Mouse (Mus musculus) embryonic facial prominence, embryonic 13.5 days (tissue): ENCODE measurements at regions not wholly inside any gene's neighbourhood (a gene's known extent, or its start where the extent isn't known, plus 50 kb on each side); places are given as distances from the start of the nearest gene placed in this dataset.

Source experiments
- ATAC-seq: fragments of 200-750 bp; cut with Nextera tagmentation; 2 replicates; pipeline ENCODE4 v1.8.0; 2017; ENCODE audit warnings: low read depth; ENCODE audit not compliant: insufficient number of reproducible peaks, insufficient read depth, low FRiP score, low TSS enrichment
- H3K27ac ChIP-seq: fragments of 300-500 bp; sonication (generic); 2 replicates; pipeline ENCODE4 v1.5.1; 2015; ENCODE audit warnings: moderate library complexity, mild to moderate bottlenecking, inconsistent platforms
- H3K27me3 ChIP-seq: fragments of 300-500 bp; sonication (generic); 2 replicates; pipeline ENCODE4 v1.6.1; 2015; ENCODE audit warnings: mild to moderate bottlenecking, inconsistent platforms
- H3K36me3 ChIP-seq: fragments of 300-500 bp; sonication (generic); 2 replicates; pipeline ENCODE4 v1.6.1; 2015; ENCODE audit warnings: mild to moderate bottlenecking, inconsistent platforms
- H3K4me1 ChIP-seq: fragments of 300-500 bp; sonication (generic); 2 replicates; pipeline ENCODE4 v1.6.1; 2015; ENCODE audit warnings: inconsistent platforms
- H3K4me2 ChIP-seq: fragments of 300-500 bp; sonication (generic); 2 replicates; pipeline ENCODE4 v1.6.1; 2015; ENCODE audit warnings: moderate library complexity, mild to moderate bottlenecking, inconsistent platforms
- H3K4me3 ChIP-seq: fragments of 300-500 bp; sonication (generic); 2 replicates; pipeline ENCODE4 v1.5.1; 2015; ENCODE audit warnings: mild to moderate bottlenecking, inconsistent platforms
- H3K9ac ChIP-seq: fragments of 300-500 bp; sonication (generic); 2 replicates; pipeline ENCODE4 v1.6.1; 2015; ENCODE audit warnings: mild to moderate bottlenecking, inconsistent platforms
- H3K9me3 ChIP-seq: fragments of 300-500 bp; sonication (generic); 2 replicates; pipeline ENCODE4 v1.6.1; 2016; ENCODE audit warnings: inconsistent platforms
- WGBS: fragments of 180-500 bp; shearing (Covaris S2); methylation state at CpG from one replicate; pipeline ENCODE4 v1.1.7; 2015; ENCODE audit warnings: mixed read lengths; 5-methylcytosine and 5-hydroxymethylcytosine counted together

DNA sequence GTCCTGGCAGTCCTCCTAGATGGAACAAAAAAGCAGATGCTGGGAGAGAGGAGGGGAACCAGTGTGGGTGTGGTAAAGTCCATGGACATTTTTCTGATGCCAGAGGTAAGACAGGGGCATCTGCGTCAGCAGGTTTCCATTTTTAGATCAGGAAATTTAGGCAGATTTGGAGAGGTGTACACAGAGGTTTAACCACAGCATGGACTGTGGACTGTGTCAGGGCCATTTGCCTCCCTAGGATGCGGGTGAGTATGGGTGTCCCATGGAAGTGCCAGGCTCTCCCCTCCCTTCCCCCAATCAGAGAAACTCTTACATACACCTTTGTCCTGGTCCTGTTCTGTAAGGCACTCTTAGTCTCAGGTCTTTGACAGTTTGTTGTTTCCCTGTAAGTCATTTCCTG lies 443.5 kb upstream of the Slc30a5 start:
- no peaks in the 10 kb centered on the region for H3K9me3 ChIP-seq
- no peak overlapping the region for H3K4me2 ChIP-seq
- no peak overlapping the region for H3K9ac ChIP-seq
- no peak overlapping the region for H3K4me3 ChIP-seq
- H3K4me1 ChIP-seq, result peaks cover 22% of the 10 kb centered on the region
- H3K36me3 ChIP-seq, result no peaks in the 10 kb centered on the region
- 80% methylated on average over 2 of the region's 2 CpGs for WGBS
- H3K27me3 ChIP-seq, result no peaks in the 10 kb centered on the region
- no peak overlapping the region for H3K27ac ChIP-seq
- ATAC-seq, result no peak

DNA sequence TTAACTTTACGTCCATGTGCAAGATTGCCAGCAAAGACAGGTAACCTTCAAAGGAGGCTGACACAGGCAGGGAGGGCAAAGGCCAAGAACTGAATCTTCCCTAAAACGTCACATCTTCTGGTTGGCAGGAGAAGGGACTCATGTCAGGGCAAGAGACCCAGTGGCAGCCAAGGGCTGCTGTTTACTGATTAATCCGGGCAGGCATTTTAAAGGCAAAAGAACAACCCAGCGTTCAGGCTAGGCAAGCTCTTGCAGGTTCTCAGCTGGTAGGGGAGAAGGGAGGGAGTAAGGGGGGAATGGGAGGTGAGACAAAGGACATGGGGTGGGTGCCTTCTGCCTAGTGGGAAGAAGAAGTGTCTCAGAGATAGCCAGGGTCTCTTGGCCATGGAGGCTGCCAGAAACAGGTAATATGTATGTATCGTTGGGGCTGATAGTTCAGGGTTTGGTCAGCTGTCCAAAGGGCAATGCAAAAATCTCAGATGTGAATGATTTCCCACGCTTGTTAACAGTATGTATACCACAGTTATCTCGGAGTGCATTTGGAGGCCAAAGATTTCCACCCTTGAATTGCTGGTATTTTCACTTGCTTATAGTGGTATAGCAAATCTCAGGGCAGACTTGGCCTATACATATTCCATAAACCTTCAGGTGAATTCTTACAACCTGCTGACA lies 441.4 kb upstream of the Slc30a5 start:
- Histone ChIP-seq H3K4me1 (peaks cover 22% of the 10 kb centered on the region), H3K4me2 (no peak overlapping the region), H3K9me3 (no peaks in the 10 kb centered on the region), H3K4me3 (no peak overlapping the region), H3K27me3 (no peaks in the 10 kb centered on the region), H3K27ac (no peak overlapping the region), H3K9ac (no peak overlapping the region), H3K36me3 (no peaks in the 10 kb centered on the region)
- ATAC-seq, result no peak
- WGBS, result 55% methylated on average over 7 of the region's 7 CpGs

DNA sequence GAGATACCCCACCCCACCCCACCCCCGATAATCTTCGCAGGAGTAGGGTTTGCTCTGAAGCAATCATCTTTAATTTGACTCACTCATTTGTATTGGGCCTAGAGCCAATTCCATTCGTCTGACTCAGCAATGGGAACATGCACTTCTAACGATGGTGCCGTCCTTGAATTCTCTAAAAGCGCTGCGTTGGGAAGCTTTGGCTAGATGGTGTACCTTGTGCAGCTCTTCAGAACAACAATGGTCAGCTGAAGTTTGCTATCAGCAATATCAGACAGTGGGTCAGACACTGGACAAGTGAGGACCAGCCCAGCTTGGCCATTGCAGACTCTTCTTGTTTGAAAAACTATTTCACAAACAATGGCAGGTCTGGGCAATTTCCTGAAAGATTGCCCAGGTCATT lies 440.1 kb upstream of the Slc30a5 start:
- Histone ChIP-seq H3K27ac (no peak overlapping the region), H3K4me1 (peaks cover 22% of the 10 kb centered on the region), H3K4me3 (no peak overlapping the region), H3K36me3 (no peaks in the 10 kb centered on the region), H3K9ac (no peak overlapping the region), H3K4me2 (no peak overlapping the region), H3K9me3 (no peaks in the 10 kb centered on the region), H3K27me3 (no peaks in the 10 kb centered on the region)
- whole genome bisulfite sequencing, result 62% methylated on average over 7 of the region's 7 CpGs
- no peak for ATAC-seq

DNA sequence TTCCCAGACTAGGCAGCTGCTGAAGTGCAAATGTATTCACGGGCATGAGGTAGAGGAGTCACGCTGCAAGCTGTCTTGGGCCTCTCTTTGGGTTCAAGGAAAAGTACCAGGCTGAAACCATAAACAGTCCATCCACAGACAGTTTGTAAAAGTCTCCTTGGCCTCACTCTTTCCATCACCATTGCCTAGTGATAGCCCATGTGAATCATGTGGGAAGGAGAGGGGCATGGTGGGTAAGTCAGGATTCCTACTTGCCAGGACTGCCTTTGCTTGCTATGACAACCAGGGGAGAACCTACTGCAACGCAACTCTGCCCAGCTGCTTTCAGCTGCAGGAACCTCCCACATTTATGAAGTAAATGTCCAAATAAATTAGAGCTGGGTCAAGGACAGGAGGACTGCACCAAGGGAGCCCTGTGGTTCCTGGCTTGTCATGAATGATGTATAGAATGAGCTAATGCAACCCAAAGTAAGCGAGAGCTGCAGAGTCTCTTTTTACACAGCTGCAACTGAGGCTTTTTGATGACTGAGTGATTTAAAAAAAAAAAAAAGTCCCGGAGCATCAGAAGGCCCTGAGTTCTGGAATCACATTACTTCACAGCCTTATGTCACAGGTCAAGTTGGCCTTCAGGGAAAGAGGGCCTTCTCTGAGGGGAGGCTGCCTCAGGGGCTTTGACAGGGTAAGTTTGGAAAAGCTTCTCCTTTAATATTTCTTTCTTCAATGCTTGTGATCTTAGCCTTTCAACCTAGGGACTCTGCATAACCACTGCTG lies 420.7 kb upstream of the Slc30a5 start:
- no peak overlapping the region for H3K27ac ChIP-seq
- no peaks in the 10 kb centered on the region for H3K4me1 ChIP-seq
- no peaks in the 10 kb centered on the region for H3K9me3 ChIP-seq
- 55% methylated on average over 5 of the region's 5 CpGs for WGBS
- no peaks in the 10 kb centered on the region for H3K36me3 ChIP-seq
- H3K4me3 ChIP-seq, result no peak overlapping the region
- no peak overlapping the region for H3K4me2 ChIP-seq
- H3K27me3 ChIP-seq, result no peaks in the 10 kb centered on the region
- ATAC-seq, result no peak
- H3K9ac ChIP-seq, result no peak overlapping the region

DNA sequence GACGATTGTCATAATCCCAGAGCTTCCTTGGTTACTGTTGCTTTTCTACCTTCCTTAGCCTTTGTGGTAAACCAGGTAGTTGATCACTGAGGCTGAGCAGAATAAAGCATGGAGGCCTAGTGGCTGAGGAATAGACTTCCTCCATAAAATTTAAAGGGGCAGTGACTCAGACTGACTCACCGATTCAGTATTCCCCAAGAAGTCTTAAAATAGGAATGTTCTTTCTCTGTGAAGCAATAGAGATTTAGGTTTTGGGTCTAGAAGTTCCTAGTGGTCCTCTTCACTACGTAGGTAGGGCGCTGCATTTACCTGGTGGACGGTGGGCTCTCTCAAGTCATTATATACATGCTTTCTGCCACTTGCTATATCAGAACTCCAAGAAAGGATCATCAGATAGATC lies 416.1 kb upstream of the Slc30a5 start:
- Histone ChIP-seq H3K27me3 (no peaks in the 10 kb centered on the region), H3K4me2 (no peak overlapping the region), H3K36me3 (no peaks in the 10 kb centered on the region), H3K27ac (no peak overlapping the region), H3K4me1 (no peaks in the 10 kb centered on the region), H3K9me3 (no peaks in the 10 kb centered on the region), H3K9ac (no peak overlapping the region), H3K4me3 (no peak overlapping the region)
- no peak for ATAC-seq
- 91% methylated on average over 5 of the region's 5 CpGs for WGBS

DNA sequence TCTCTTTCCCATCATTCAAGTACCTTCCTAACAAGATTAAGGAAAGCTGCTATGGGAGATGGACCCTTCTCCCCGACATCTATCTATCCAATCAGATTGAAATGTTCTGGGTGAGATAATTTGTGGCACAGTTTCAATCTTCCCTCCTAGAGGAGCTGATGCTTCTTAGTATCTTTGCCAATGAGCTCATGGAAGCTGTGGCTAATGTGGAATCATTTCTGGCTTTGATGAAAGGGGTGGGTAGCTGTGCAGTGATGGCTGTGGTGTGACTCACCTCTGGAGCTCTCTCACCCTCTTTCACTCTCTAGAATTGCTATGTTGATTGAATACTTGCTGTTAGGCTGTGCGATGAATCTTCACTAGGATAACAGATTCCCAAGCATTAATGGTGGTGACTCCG lies 411.1 kb upstream of the Slc30a5 start:
- no peak overlapping the region for H3K4me2 ChIP-seq
- H3K9me3 ChIP-seq, result no peaks in the 10 kb centered on the region
- H3K27ac ChIP-seq, result no peak overlapping the region
- H3K4me3 ChIP-seq, result no peak overlapping the region
- 91% methylated on average over 3 of the region's 3 CpGs for WGBS
- H3K4me1 ChIP-seq, result no peaks in the 10 kb centered on the region
- ATAC-seq, result no peak
- H3K36me3 ChIP-seq, result no peaks in the 10 kb centered on the region
- no peak overlapping the region for H3K9ac ChIP-seq
- H3K27me3 ChIP-seq, result no peaks in the 10 kb centered on the region

DNA sequence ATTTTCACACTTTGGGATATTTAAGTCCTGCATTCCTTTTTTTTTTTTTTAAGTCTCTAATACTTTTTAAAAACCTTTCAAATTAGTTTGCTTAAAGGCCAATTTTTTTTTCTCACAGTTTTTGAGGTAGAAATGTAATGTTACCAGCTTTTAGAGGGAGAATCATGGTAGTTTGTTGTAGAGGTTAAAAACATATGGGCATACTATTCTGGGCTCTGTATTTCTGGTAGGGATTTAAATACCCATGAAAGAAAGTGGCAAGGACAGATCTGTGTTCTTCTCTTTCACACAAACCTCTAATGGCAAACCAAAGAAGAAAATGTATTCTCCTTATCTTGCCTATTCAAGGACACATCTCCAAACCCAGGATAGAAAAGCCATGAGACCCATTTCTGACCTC lies 405.6 kb upstream of the Slc30a5 start:
- H3K9ac ChIP-seq, result no peak overlapping the region
- H3K27ac ChIP-seq, result no peak overlapping the region
- ATAC-seq, result no peak
- no peak overlapping the region for H3K4me3 ChIP-seq
- no peak overlapping the region for H3K4me2 ChIP-seq
- peaks cover 2% of the 10 kb centered on the region for H3K4me1 ChIP-seq
- no peaks in the 10 kb centered on the region for H3K9me3 ChIP-seq
- H3K36me3 ChIP-seq, result no peaks in the 10 kb centered on the region
- H3K27me3 ChIP-seq, result no peaks in the 10 kb centered on the region; the same call in none of the 2 replicates

DNA sequence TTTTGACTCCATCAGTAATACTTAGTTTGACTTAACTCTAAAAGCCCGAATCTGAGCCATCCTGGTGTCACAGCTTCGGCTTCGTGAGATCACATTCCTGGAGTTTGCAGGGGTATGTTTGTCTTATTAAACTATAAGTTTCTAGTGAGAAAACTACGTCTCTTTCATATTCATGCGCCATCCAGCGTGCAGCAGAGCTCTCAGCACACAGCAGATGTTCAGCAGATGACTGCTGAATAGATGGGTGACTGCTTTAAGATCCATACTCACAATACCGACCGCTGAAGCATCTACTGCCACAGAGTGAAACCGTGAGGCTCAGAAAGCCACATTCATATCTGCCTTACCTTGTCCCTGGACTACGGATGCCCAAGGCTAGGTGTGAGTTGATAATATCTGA lies 403.8 kb upstream of the Slc30a5 start:
- no peaks in the 10 kb centered on the region for H3K36me3 ChIP-seq
- no peaks in the 10 kb centered on the region; the same call in none of the 2 replicates for H3K27me3 ChIP-seq
- 59% methylated on average over 10 of the region's 10 CpGs for WGBS
- H3K4me1 ChIP-seq, result peaks cover 14% of the 10 kb centered on the region
- no peak overlapping the region for H3K27ac ChIP-seq
- H3K4me2 ChIP-seq, result no peak overlapping the region
- no peak for ATAC-seq
- no peak overlapping the region for H3K9ac ChIP-seq
- no peaks in the 10 kb centered on the region for H3K9me3 ChIP-seq
- H3K4me3 ChIP-seq, result no peak overlapping the region

DNA sequence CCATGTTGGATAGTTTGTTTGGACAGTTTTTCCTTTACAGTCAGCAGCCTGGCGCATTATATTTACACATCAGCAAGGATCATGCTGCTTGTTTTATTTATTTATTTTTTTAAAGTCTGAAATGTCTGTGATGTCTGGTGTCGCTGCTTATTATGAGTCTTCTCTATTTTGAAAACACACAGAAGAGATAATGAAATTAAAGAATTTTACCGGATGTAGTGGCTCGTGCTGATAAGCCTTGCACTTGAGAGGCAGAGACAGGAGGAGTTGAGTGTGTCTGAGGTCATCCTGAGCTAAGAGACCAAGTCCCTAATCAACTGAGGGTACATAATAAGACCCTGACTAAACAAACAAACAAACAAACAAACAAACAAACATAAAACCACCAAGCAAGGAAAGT lies 402.6 kb upstream of the Slc30a5 start:
- Histone ChIP-seq H3K27ac (no peak overlapping the region), H3K4me1 (peaks cover 14% of the 10 kb centered on the region), H3K27me3 (no peaks in the 10 kb centered on the region; the same call in none of the 2 replicates), H3K9ac (no peak overlapping the region), H3K4me2 (no peak overlapping the region), H3K4me3 (no peak overlapping the region), H3K9me3 (no peaks in the 10 kb centered on the region), H3K36me3 (no peaks in the 10 kb centered on the region)
- WGBS, result 90% methylated on average over 4 of the region's 4 CpGs
- ATAC-seq, result no peak

DNA sequence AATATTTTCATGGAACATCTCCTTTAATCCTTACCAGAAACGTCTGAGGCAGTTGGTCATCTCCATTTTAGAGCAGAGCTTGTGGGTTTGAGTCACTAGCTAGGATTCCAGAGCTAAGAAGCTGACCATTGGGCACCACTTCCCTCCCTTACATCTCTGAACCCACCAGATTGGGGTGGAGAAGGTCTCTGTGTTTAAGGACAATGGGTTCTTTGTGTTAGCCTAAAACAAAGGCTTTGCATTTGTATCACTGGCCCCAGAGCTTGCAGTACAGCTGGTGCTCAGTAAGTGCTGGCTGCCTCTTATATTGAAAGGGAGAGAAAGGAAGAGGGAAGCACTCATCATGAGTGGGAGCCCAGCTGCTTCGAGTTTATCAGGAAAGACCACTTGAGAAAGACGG lies 401.9 kb upstream of the Slc30a5 start:
- H3K27me3 ChIP-seq, result no peaks in the 10 kb centered on the region; the same call in none of the 2 replicates
- WGBS, result 41% methylated on average over 3 of the region's 3 CpGs
- H3K36me3 ChIP-seq, result no peaks in the 10 kb centered on the region
- no peak for ATAC-seq
- H3K9me3 ChIP-seq, result no peaks in the 10 kb centered on the region
- no peak overlapping the region for H3K27ac ChIP-seq
- H3K4me2 ChIP-seq, result no peak overlapping the region
- H3K4me3 ChIP-seq, result no peak overlapping the region
- H3K4me1 ChIP-seq, result peaks cover 14% of the 10 kb centered on the region
- H3K9ac ChIP-seq, result no peak overlapping the region

DNA sequence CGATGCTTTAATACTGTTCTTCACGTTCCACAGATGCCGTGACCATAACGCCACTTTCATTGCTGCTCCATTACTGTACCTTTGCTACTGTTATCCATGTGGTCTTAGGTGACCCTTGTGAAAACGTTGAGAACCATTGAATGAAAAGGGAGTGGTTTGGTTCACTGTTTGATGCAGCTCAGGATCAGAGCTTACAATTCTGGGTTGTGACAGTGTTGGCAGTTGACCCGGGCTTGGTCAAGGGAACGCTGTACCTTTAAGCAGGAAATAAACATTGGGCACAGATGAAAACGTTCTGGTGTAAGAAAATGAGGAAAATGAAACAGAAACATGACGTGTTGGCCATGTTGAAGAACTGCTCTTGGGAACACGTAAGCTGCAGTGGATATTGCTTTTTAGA lies 401.3 kb upstream of the Slc30a5 start:
- WGBS, result 73% methylated on average over 10 of the region's 10 CpGs
- Histone ChIP-seq H3K27ac (no peak overlapping the region), H3K9ac (no peak overlapping the region), H3K4me2 (no peak overlapping the region), H3K27me3 (no peaks in the 10 kb centered on the region; the same call in none of the 2 replicates), H3K4me3 (no peak overlapping the region), H3K4me1 (peaks cover 14% of the 10 kb centered on the region), H3K9me3 (no peaks in the 10 kb centered on the region), H3K36me3 (no peaks in the 10 kb centered on the region)
- no peak for ATAC-seq

DNA sequence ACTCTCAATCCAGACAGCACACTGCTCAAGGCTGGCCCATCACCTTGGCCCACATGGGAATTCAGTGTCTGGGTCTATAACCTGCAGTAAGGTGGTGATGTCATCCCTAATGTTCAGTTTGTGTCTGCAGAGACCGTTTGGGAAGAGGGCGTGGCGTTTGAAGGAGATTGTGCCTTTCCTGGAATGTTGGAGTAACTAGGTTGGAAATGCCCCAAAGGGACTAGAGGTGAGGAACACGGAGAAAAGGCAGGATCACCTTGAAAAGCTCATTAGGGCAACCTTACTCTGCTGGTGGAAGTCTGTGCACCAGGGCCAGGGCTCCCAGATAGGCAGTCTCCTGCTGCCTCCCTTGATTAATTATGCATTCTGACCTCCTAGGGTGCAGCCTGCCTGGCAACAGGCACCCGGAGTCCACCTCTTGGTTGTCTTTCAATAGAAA lies 400.6 kb upstream of the Slc30a5 start:
- WGBS, result 33% methylated on average over 5 of the region's 5 CpGs
- H3K4me1 ChIP-seq, result peaks cover 14% of the 10 kb centered on the region
- H3K4me2 ChIP-seq, result no peak overlapping the region
- no peak overlapping the region for H3K9ac ChIP-seq
- no peak for ATAC-seq
- H3K36me3 ChIP-seq, result no peaks in the 10 kb centered on the region
- H3K4me3 ChIP-seq, result no peak overlapping the region
- no peaks in the 10 kb centered on the region; the same call in none of the 2 replicates for H3K27me3 ChIP-seq
- H3K27ac ChIP-seq, result no peak overlapping the region
- no peaks in the 10 kb centered on the region for H3K9me3 ChIP-seq
